Mouse (Mus musculus) mesoderm, embryonic 11.5 days (tissue): Measurements from ENCODE around the gene Neo1.

ENCODE experiments used
- DNase-seq: peaks from one replicate; pipeline ENCODE4 v3.0.0-alpha.2; 2012; ENCODE audit warnings: low read depth, low spot score

Gene Neo1

GRCm38 (mm10) chr9:59036159-59036731, at the start of gene Neo1:
Gene Neo1 (minus strand): TSS chr9:59036441.
- peak; percentile 94 for DNase-seq

GRCm38 (mm10) chr9:59075632-59076031, 39.4 kb upstream of the Neo1 start:
- DNase-seq: no peak

- DNase-seq: no peak
Measured at GRCm38 (mm10) chr9:59073887-59074286, 37.6 kb upstream of the Neo1 start.

- DNase-seq: peak; percentile 70
Measured at GRCm38 (mm10) chr9:59072076-59072777, 36.0 kb upstream of the Neo1 start.

- no peak for DNase-seq
Measured at GRCm38 (mm10) chr9:59071220-59071977, 35.2 kb upstream of the Neo1 start.

GRCm38 (mm10) chr9:59070216-59070615, 34.0 kb upstream of the Neo1 start:
- no peak for DNase-seq

GRCm38 (mm10) chr9:59065616-59066301, 29.5 kb upstream of the Neo1 start:
- no peak for DNase-seq

- no peak for DNase-seq
Measured at GRCm38 (mm10) chr9:59062409-59062808, 26.2 kb upstream of the Neo1 start.

- no peak for DNase-seq
Measured at GRCm38 (mm10) chr9:59060026-59060605, 23.9 kb upstream of the Neo1 start.

GRCm38 (mm10) chr9:59059158-59059557, 22.9 kb upstream of the Neo1 start:
- DNase-seq: no peak

GRCm38 (mm10) chr9:59058060-59058459, 21.8 kb upstream of the Neo1 start:
- no peak for DNase-seq

- no peak for DNase-seq
Measured at GRCm38 (mm10) chr9:59056281-59056680, 20.0 kb upstream of the Neo1 start.

GRCm38 (mm10) chr9:59041805-59042204, 5.6 kb upstream of the Neo1 start:
- no peak for DNase-seq

GRCm38 (mm10) chr9:59036732-59037341, 596 bp upstream of the Neo1 start:
- DNase-seq: no peak

GRCm38 (mm10) chr9:59035342-59036158, 691 bp downstream of the Neo1 start:
- peak; percentile 71 for DNase-seq

- no peak for DNase-seq
Measured at GRCm38 (mm10) chr9:59034836-59035235, 1.4 kb downstream of the Neo1 start.

- no peak for DNase-seq
Measured at GRCm38 (mm10) chr9:59033492-59033891, 2.7 kb downstream of the Neo1 start.

GRCm38 (mm10) chr9:59024245-59024844, 11.9 kb downstream of the Neo1 start:
- DNase-seq: no peak

GRCm38 (mm10) chr9:59016060-59016719, 20.1 kb downstream of the Neo1 start:
- no peak for DNase-seq
